Mouse (Mus musculus): ENCODE results near the gene Olfr1243.
"Not testable (repeated sequence)": the region's sequence is repeated elsewhere in the genome, so short reads cannot be mapped to it uniquely, and the experiment has no call there.

Gene Olfr1243

DNA sequence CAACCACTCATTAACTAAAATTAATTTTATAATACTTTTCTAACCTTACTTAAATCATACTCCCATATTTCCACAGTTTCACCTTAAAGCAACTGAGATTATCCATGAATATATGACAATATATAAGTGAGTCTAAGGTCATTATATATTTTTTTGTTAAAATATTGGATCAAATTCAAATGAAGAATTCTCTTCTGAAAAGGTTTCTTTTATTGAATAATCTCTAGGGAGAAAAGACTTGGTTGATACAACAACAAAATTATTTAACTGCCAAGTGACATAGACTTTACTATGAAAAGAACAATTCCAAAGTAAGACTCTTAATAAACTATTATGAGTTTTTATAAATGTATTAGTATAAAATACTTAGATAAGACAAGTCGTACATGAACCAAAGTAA, at the start of gene Olfr1243:
TSS of gene Olfr1243 (minus strand) at position 101 of the 400 bp plus-strand sequence.
- DNase-seq: no peak

GRCm38 (mm10) chr2:89578347-89578746, 47.1 kb upstream of the Olfr1243 start, which contains the start of gene Olfr1245:
Gene Olfr1245, minus strand, starts transcription at chr2:89578447.
- DNase-seq: no peak

DNA sequence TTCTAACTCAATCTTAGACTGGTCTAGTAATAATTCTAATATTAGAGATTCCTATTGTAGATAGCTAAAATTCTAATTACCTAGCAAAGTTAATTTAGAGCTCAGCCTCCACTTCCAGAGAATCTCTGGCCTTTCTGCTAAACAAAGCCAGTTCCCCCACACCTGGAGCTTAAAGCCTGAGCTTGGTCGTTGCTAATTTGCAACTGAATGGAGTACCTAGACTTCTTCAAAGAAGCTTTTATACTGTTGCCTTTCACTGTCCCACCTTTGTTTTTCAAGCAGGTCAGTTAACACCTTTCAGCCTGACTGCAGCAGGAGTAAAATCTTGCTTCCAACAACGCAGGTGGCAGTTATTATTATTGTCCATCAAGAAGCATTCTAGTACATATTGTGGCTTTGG, 31.4 kb upstream of the Olfr1243 start:
- not testable (repeated sequence) for DNase-seq

- DNase-seq: no peak
Measured at GRCm38 (mm10) chr2:89544516-89544915, 13.2 kb upstream of the Olfr1243 start.

GRCm38 (mm10) chr2:89539923-89540322, 8.6 kb upstream of the Olfr1243 start:
- DNase-seq: no peak

DNA sequence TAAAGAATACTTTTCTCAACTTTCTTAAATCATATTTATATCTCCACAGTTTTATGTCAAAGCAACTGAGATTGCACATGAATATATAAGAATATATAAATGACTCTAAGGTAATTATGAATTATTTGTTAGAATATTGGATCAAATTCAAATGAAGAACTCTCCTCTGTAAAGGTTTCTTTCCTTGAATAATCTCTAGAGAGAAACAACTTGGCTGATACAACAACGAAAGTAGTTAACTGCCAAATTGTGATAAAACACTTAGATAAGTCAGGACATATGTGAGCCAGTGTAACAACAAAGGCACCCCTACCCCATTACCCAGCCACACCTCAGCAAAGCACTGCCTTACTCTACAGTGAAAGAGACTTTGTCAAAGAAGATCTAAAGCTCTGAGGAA, 33.1 kb downstream of the Olfr1243 start, which contains the start of gene Olfr1242:
TSS of gene Olfr1242 (minus strand) at position 101 of the 400 bp plus-strand sequence.
- DNase-seq: no peak

DNA sequence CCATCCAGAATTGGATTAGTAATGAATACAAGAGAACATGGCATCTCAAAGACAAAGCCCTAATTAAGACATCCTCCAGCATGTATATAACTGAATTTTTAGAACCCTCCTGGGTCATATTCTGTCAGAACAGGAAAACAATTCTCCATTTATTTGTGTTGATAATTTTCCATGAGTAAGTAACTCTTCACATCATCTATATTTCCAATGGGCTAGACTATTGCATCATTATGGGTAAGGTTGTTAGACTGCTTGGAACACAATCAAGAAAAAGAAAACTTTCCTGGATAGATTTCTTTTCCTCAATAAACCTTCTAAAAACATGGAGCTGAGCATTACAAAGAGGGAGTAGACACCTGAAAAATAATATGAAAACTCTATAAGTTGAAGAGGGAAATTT, 44.3 kb downstream of the Olfr1243 start, which contains the start of gene Olfr1241:
TSS of gene Olfr1241 (minus strand) at position 101 of the 400 bp plus-strand sequence.
- DNase-seq: no peak

Measured in kidney, adult 11 months (tissue).